Mouse (Mus musculus) megakaryocyte, embryonic 14.5 days (primary cell): ENCODE results near the gene Ngfr. TPM values are rescaled to one million over a fixed set of nuclear protein-coding genes. Genes with fewer than 3 reads are reported as not detected.

Experiments
- H3K27me3 ChIP-seq: replicated peaks from 2 replicates; pipeline ENCODE3; 2012; ENCODE audit warnings: inconsistent platforms
- H3K36me3 ChIP-seq: replicated peaks from 2 replicates; pipeline ENCODE3; 2012; ENCODE audit warnings: low read length, inconsistent platforms, mixed read lengths
- H3K4me1 ChIP-seq: 2 replicates; pipeline ENCODE4 v1.6.1; 2012; ENCODE audit warnings: inconsistent platforms
- H3K4me3 ChIP-seq: replicated peaks from 2 replicates; pipeline ENCODE3; 2012; ENCODE audit warnings: moderate library complexity, mild to moderate bottlenecking, inconsistent platforms
- H3K9me3 ChIP-seq: 2 replicates; pipeline ENCODE4 v1.6.1; 2012; ENCODE audit warnings: inconsistent platforms
- FLI1 ChIP-seq: IDR thresholded peaks from 2 replicates; pipeline ENCODE4 v1.6.1; 2012; ENCODE audit warnings: low read length, inconsistent platforms, mixed read lengths
- GATA1 ChIP-seq: IDR thresholded peaks from 3 replicates; pipeline ENCODE4 v1.6.1; 2012; ENCODE audit warnings: mixed read lengths, low read length, inconsistent platforms, borderline replicate concordance
- polyA plus RNA-seq: library from polyadenylated mRNA; stranded (reverse); fragments of >175 nt; gene quantifications from 2 replicates; pipeline ENCODE4 v1.2.3, GENCODE M21; 2012; ENCODE audit warnings: low replicate concordance; ENCODE audit not compliant: insufficient read depth

The Ngfr gene
- polyA plus RNA-seq, 1 experiment: not detected

GRCm38 (mm10) chr11:95533484-95534160, 53.9 kb downstream of the Ngfr start:
- TF ChIP-seq FLI1: no peak
- no peak for TF ChIP-seq GATA1
- H3K27me3 ChIP-seq: peaks cover 64% of the 10 kb centered on the region
- no peaks in the 10 kb centered on the region for H3K36me3 ChIP-seq
- peak overlapping the region; percentile 75 for H3K4me3 ChIP-seq
- peaks cover 11% of the 10 kb centered on the region for H3K4me1 ChIP-seq
- no peaks in the 10 kb centered on the region for H3K9me3 ChIP-seq

DNA sequence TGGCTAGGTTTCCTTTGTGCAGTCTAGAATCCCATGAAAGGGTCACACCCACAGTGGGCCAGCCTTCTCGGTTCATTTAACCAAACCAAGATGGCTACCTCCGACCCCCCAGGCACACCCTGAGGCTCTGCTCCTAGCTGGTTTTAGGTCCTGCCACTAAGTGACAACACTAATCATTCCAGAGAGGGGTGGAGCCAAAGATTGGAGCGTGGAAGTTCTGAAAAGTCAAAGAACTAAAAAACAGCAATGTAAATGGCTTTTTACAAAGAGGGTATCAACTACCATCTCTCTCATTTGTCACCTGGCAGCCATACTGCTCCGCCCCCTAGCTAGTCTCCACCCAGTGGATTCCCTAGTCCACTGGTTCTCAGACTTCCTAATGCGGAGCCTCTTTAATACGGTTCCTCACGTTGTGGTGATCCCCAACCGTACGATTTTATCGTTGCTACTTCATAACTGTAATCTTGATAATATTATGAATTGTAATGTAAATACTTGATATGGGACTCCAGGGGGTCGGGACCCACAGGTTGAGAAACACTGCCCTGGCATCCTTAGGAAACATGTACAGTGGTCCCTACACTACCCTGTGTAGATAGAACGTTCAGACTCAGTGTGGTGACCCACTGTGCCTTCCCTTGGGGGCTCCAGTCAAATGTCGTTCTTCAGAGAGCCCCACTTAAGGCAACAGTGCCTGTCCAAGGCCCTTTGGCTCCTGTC, 55.0 kb downstream of the Ngfr start:
- Histone ChIP-seq H3K4me3 (no peak overlapping the region), H3K27me3 (peaks cover 61% of the 10 kb centered on the region), H3K9me3 (no peaks in the 10 kb centered on the region), H3K36me3 (no peaks in the 10 kb centered on the region), H3K4me1 (peaks cover 8% of the 10 kb centered on the region)
- TF ChIP-seq GATA1: no peak
- TF ChIP-seq FLI1: no peak

DNA sequence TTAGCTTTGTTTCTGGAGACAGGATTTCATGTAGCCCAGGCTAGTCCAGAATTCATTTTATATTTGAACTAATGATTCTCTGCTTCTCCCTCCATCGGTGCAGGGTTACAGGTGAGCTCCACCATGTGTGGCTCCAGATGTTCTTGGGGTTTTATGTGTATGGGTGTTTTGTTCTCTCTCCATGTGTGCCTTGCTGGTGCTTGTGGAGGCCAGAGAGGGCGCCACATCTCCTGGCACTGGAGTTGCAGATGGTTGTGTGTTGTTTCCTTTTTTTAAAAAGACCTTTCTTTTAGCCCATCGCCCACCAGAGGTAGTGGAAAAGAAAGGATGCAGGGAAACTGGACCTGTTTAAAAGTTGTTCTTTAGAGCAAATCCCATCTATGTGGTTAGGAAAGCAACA, 59.3 kb downstream of the Ngfr start:
- Histone ChIP-seq H3K36me3 (no peaks in the 10 kb centered on the region), H3K4me1 (no peaks in the 10 kb centered on the region; the same call in 1 of the 2 replicates), H3K27me3 (peaks cover 60% of the 10 kb centered on the region), H3K9me3 (no peaks in the 10 kb centered on the region), H3K4me3 (no peak overlapping the region)
- TF ChIP-seq GATA1 (no peak), FLI1 (no peak)

GRCm38 (mm10) chr11:95527307-95527706, 60.2 kb downstream of the Ngfr start:
- no peaks in the 10 kb centered on the region for H3K9me3 ChIP-seq
- no peaks in the 10 kb centered on the region; the same call in 1 of the 2 replicates for H3K4me1 ChIP-seq
- peaks cover 61% of the 10 kb centered on the region for H3K27me3 ChIP-seq
- TF ChIP-seq GATA1 (no peak), FLI1 (no peak)
- no peaks in the 10 kb centered on the region for H3K36me3 ChIP-seq
- no peak overlapping the region for H3K4me3 ChIP-seq

DNA sequence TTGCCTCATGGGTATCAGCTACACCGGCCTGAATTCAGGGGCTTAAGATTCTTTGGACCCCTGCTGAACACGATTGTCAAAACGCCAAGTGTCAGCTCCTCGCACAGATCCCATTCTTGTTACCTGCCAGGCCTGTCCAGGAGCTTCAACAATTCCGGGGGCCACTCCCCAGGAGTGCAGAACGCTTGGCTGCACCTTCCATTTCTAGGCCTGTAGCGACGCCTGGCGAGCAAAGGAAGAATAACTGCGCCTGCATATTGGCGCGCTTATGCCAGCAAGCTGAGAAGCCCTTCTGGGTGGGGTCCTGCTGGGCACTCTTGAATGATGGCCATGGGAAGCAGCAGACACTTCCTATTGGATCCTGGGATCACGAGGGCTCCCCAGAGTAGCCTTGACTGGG, 66.0 kb downstream of the Ngfr start:
- Histone ChIP-seq H3K9me3 (no peaks in the 10 kb centered on the region), H3K4me3 (peak overlapping the region; percentile 85), H3K36me3 (no peaks in the 10 kb centered on the region), H3K4me1 (peaks cover 20% of the 10 kb centered on the region), H3K27me3 (peaks cover 75% of the 10 kb centered on the region)
- TF ChIP-seq FLI1 (no peak), GATA1 (no peak)

- H3K27me3 ChIP-seq: peaks cover 75% of the 10 kb centered on the region
- no peaks in the 10 kb centered on the region for H3K9me3 ChIP-seq
- no peak for TF ChIP-seq GATA1
- TF ChIP-seq FLI1: no peak
- no peaks in the 10 kb centered on the region for H3K36me3 ChIP-seq
- H3K4me3 ChIP-seq: peak overlapping the region; percentile 93
- peaks cover 25% of the 10 kb centered on the region for H3K4me1 ChIP-seq
Measured at GRCm38 (mm10) chr11:95520456-95521072, 67.0 kb downstream of the Ngfr start.

GRCm38 (mm10) chr11:95519996-95520395, 67.5 kb downstream of the Ngfr start:
- no peaks in the 10 kb centered on the region for H3K9me3 ChIP-seq
- H3K4me3 ChIP-seq: no peak overlapping the region
- no peak for TF ChIP-seq GATA1
- TF ChIP-seq FLI1: no peak
- peaks cover 75% of the 10 kb centered on the region for H3K27me3 ChIP-seq
- H3K4me1 ChIP-seq: peaks cover 27% of the 10 kb centered on the region
- no peaks in the 10 kb centered on the region for H3K36me3 ChIP-seq

- peaks cover 34% of the 10 kb centered on the region for H3K4me1 ChIP-seq
- H3K4me3 ChIP-seq: no peak overlapping the region
- TF ChIP-seq GATA1 (no peak), FLI1 (no peak)
- peaks cover 76% of the 10 kb centered on the region for H3K27me3 ChIP-seq
- no peaks in the 10 kb centered on the region for H3K9me3 ChIP-seq
- H3K36me3 ChIP-seq: no peaks in the 10 kb centered on the region
Measured at GRCm38 (mm10) chr11:95519299-95519698, 68.2 kb downstream of the Ngfr start.

Other genes starting within 250 kb of the Ngfr start
- gene Slc35b1, start 203.0 kb downstream of the Ngfr start, polyA plus RNA-seq: 11.3 and 13.2 TPM in 2 replicates
- 4.1 and 20.4 TPM in 2 replicates for gene Spop, start 173.7 kb downstream of the Ngfr start, polyA plus RNA-seq
- 0.04 TPM in 1 of 2 replicates, not detected in the other for gene Nxph3, start 73.2 kb downstream of the Ngfr start, polyA plus RNA-seq
- gene Phb, start 79.2 kb upstream of the Ngfr start, polyA plus RNA-seq: 17.5 and 20.8 TPM in 2 replicates
- 18.2 and 19.8 TPM in 2 replicates for gene Zfp652, start 124.9 kb upstream of the Ngfr start, polyA plus RNA-seq
- gene B130006D01Rik, start 135.9 kb upstream of the Ngfr start, polyA plus RNA-seq: not detected in 2 replicates
- 11.0 and 11.8 TPM in 2 replicates for gene Phospho1, start 236.8 kb upstream of the Ngfr start, polyA plus RNA-seq
- 10.2 and 30.7 TPM in 2 replicates for gene Gngt2, start 249.5 kb upstream of the Ngfr start, polyA plus RNA-seq